Mouse (Mus musculus) small intestine, adult 2 months (tissue): Measurements from ENCODE around the gene Galt. TPM values are rescaled to one million over a fixed set of nuclear protein-coding genes. Genes with fewer than 3 reads are reported as not detected.
"Not testable (repeated sequence)": the region's sequence is repeated elsewhere in the genome, so short reads cannot be mapped to it uniquely, and the experiment has no call there.

ENCODE experiments used
- H3K27ac ChIP-seq: fragments of 200-500 bp; 2 replicates; pipeline ENCODE4 v1.5.1; 2012; ENCODE audit warnings: low read depth, low read length, control low read depth, inconsistent platforms; ENCODE audit not compliant: insufficient read depth
- H3K27me3 ChIP-seq: fragments of 200-500 bp; 2 replicates; pipeline ENCODE4 v1.6.1; 2012; ENCODE audit warnings: mild to moderate bottlenecking, moderate library complexity, low read length, inconsistent platforms; ENCODE audit not compliant: control insufficient read depth, insufficient read depth
- H3K36me3 ChIP-seq: fragments of 200-500 bp; 2 replicates; pipeline ENCODE4 v1.6.1; 2012; ENCODE audit warnings: mild to moderate bottlenecking, low read length, control low read depth, inconsistent platforms; ENCODE audit not compliant: control insufficient read depth, insufficient read depth
- H3K4me1 ChIP-seq: fragments of 200-500 bp; 2 replicates; pipeline ENCODE4 v1.6.1; 2012; ENCODE audit warnings: low read length, inconsistent platforms, mixed read lengths; ENCODE audit not compliant: control insufficient read depth, insufficient read depth, insufficient read length
- H3K4me3 ChIP-seq: fragments of 200-500 bp; 2 replicates; pipeline ENCODE4 v1.5.1; 2012; ENCODE audit warnings: low read depth, mild to moderate bottlenecking, control low read depth, inconsistent platforms, low read length, moderate library complexity
- WGBS: fragments of 180-500 bp; shearing (Covaris S2); methylation state at CpG from one replicate; pipeline ENCODE4 v1.1.7; 2018; 5-methylcytosine and 5-hydroxymethylcytosine counted together
- polyA plus RNA-seq: library from polyadenylated mRNA; depleted of rRNA; stranded (reverse); fragments of >200 nt; gene quantifications from 2 replicates; pipeline ENCODE4 v1.2.3, GENCODE M21; 2012; rRNA removed

Gene Galt
- polyA plus RNA-seq, 1 experiment, result 104 TPM

- not testable (repeated sequence) for H3K4me1 ChIP-seq, H3K27ac ChIP-seq, H3K27me3 ChIP-seq, H3K4me3 ChIP-seq, H3K36me3 ChIP-seq
- WGBS, result 29% methylated on average over 18 of the region's 21 CpGs
Observed at GRCm38 (mm10) chr4:41781748-41782485, 26.9 kb downstream of the Galt start.

- 55% methylated on average over 4 of the region's 4 CpGs for WGBS
- H3K4me3 ChIP-seq, H3K27ac ChIP-seq, H3K27me3 ChIP-seq, H3K36me3 ChIP-seq, H3K4me1 ChIP-seq: not testable (repeated sequence)
Observed at GRCm38 (mm10) chr4:41782711-41783110, 27.7 kb downstream of the Galt start.

GRCm38 (mm10) chr4:41783197-41783596 is 28.2 kb downstream of the Galt start:
- H3K36me3 ChIP-seq, H3K27me3 ChIP-seq, H3K27ac ChIP-seq, H3K4me3 ChIP-seq, H3K4me1 ChIP-seq: not testable (repeated sequence)
- 45% methylated on average over 3 of the region's 3 CpGs for WGBS

Other genes starting within 250 kb of the Galt start
- gene 1110017D15Rik, start 237.9 kb upstream of the Galt start, polyA plus RNA-seq, result 0.37 TPM in 1 of 2 replicates, not detected in the other
- gene Fam219a, start 185.7 kb upstream of the Galt start, polyA plus RNA-seq, result 12.5 and 16.0 TPM in 2 replicates
- gene Dnaic1, start 185.5 kb upstream of the Galt start, polyA plus RNA-seq, result 1.3 and 5.4 TPM in 2 replicates
- gene Enho, start 114.9 kb upstream of the Galt start, polyA plus RNA-seq, result 7.6 and 9.3 TPM in 2 replicates
- gene Cntfr, start 58.1 kb upstream of the Galt start, polyA plus RNA-seq, result 1.7 and 2.0 TPM in 2 replicates
- gene Il11ra1, start 55.2 kb upstream of the Galt start, polyA plus RNA-seq, result 24.8 and 28.6 TPM in 2 replicates
- gene Rpp25l, start 41.7 kb upstream of the Galt start, polyA plus RNA-seq, result 25.4 and 48.7 TPM in 2 replicates
- gene Dctn3, start 32.1 kb upstream of the Galt start, polyA plus RNA-seq, result 35.0 and 69.5 TPM in 2 replicates
- 0.09 TPM in 1 of 2 replicates, not detected in the other for gene Arid3c, start 24.1 kb upstream of the Galt start, polyA plus RNA-seq
- 28.1 and 44.0 TPM in 2 replicates for gene Sigmar1, start 929 bp downstream of the Galt start, polyA plus RNA-seq
- gene Ccl27a, start 19.0 kb downstream of the Galt start, polyA plus RNA-seq, result 11.7 and 14.6 TPM in 2 replicates
- 3.4 TPM in 1 of 2 replicates, not detected in the other for gene Gm21541, start 148.4 kb downstream of the Galt start, polyA plus RNA-seq
- 0.18 and 0.56 TPM in 2 replicates for gene Gm20878, start 186.3 kb downstream of the Galt start, polyA plus RNA-seq
- gene Fam205a4, start 210.8 kb downstream of the Galt start, polyA plus RNA-seq, result 0.04 TPM in 1 of 2 replicates, not detected in the other